Mouse (Mus musculus) hindbrain, embryonic 13.5 days (tissue): ENCODE data around the gene Retreg1. TPM values are rescaled to one million over a fixed set of nuclear protein-coding genes. Genes with fewer than 3 reads are reported as not detected.

Experiments
- ATAC-seq: fragments of 200-750 bp; cut with Nextera tagmentation; 2 replicates; pipeline ENCODE4 v1.8.0; 2017; ENCODE audit warnings: moderate TSS enrichment; ENCODE audit not compliant: low FRiP score
- H3K27ac ChIP-seq: fragments of 300-500 bp; sonication (generic); 2 replicates; pipeline ENCODE4 v1.5.1; 2015; ENCODE audit warnings: inconsistent platforms, mild to moderate bottlenecking, moderate library complexity
- H3K27me3 ChIP-seq: fragments of 300-500 bp; sonication (generic); 2 replicates; pipeline ENCODE4 v1.6.1; 2015; ENCODE audit warnings: mild to moderate bottlenecking, inconsistent platforms
- H3K36me3 ChIP-seq: fragments of 300-500 bp; sonication (generic); 2 replicates; pipeline ENCODE4 v1.6.1; 2015; ENCODE audit warnings: mild to moderate bottlenecking, inconsistent platforms
- H3K4me1 ChIP-seq: fragments of 300-500 bp; sonication (generic); replicated peaks from 2 replicates; pipeline ENCODE4 v1.6.1; 2015; ENCODE audit warnings: inconsistent platforms
- H3K4me2 ChIP-seq: fragments of 300-500 bp; sonication (generic); 2 replicates; pipeline ENCODE4 v1.6.1; 2015; ENCODE audit warnings: inconsistent platforms, mild to moderate bottlenecking, moderate library complexity
- H3K4me3 ChIP-seq: fragments of 300-500 bp; sonication (generic); 2 replicates; pipeline ENCODE4 v1.5.1; 2015; ENCODE audit warnings: mild to moderate bottlenecking, inconsistent platforms
- H3K9ac ChIP-seq: fragments of 300-500 bp; sonication (generic); 2 replicates; pipeline ENCODE4 v1.6.1; 2015; ENCODE audit warnings: mild to moderate bottlenecking, inconsistent platforms
- H3K9me3 ChIP-seq: fragments of 300-500 bp; sonication (generic); 2 replicates; pipeline ENCODE4 v1.6.1; 2016; ENCODE audit warnings: inconsistent platforms
- WGBS: fragments of 180-500 bp; shearing (Covaris S2); methylation state at CpG from one replicate; pipeline ENCODE4 v1.1.7; 2015; 5-methylcytosine and 5-hydroxymethylcytosine counted together
- polyA plus RNA-seq: library from polyadenylated mRNA; unstranded; fragments of >200 nt; fragmentation: Nextera tagmentation; extraction: Ambion mirVana; gene quantifications from 2 replicates; pipeline ENCODE4 v1.2.1, GENCODE M21; 2015

Gene Retreg1
- polyA plus RNA-seq, 1 experiment from 2014 or later = 9.7 TPM

DNA sequence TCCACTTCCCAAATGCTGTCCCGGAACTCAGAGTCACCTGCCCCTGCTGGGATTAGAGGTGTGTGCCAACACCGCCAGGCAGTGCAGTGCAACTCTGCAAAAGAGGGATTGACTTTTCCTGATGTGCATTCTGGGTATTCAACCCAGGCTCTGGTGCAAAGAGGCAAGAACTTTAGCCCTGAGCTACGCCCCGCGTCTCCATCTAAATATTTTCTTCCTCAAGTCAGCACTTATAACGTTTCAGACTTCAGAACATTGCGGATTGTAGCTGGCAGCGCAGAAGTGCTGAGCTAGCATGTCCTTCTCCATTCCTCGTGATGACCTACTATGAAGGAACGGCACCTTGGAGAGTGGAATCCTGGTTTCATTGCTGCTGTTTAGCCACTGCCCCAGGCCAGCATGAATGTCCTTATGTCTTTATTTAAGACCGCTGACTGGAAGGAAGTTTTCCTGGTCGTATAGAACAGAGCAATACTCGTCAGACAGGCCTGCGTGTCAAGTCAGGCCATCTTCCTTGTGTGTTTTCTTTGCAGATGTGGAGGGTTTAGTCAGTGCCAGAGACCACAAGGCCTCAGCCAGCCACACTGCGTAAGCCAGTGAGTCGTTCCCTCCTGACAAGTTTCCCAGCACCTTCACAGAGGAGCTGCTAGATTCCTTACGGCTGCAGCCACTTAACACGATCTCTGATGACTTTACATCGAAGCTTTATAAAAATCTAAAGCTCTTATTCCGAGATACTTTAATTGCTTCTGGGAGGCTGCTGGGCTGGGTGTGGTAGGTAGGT is 34.1 kb upstream of the Retreg1 start:
- H3K4me3 ChIP-seq = no peak overlapping the region
- no peak overlapping the region for H3K4me2 ChIP-seq
- no peak overlapping the region for H3K9ac ChIP-seq
- WGBS = 92% methylated on average over 20 of the region's 20 CpGs
- H3K27me3 ChIP-seq = no peaks in the 10 kb centered on the region
- no peak overlapping the region for H3K27ac ChIP-seq
- ATAC-seq = no peak
- H3K36me3 ChIP-seq = peaks cover 76% of the 10 kb centered on the region
- no peaks in the 10 kb centered on the region for H3K9me3 ChIP-seq
- no peaks in the 10 kb centered on the region for H3K4me1 ChIP-seq

DNA sequence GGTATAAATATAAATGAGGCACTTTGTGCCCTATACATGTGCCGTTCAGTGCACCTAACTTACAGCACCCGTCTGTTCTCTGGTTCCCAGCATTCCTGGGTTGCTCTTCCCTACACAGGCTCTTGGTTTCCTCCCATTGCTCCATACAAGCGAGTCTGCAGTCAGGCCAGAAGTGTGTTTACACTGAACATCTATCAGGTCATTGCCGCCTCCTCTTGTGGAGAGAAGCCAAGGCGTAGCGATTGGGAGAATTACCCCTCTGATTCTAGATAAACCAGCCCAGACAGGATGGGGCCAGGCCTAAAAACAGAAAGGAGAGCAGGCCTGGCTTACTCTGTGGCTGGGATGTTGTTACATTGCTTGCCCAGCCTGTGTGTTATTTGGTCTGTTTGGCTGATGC is 33.3 kb upstream of the Retreg1 start:
- no peak overlapping the region for H3K9ac ChIP-seq
- peaks cover 75% of the 10 kb centered on the region for H3K36me3 ChIP-seq
- WGBS = 95% methylated on average over 6 of the region's 6 CpGs
- H3K27ac ChIP-seq = no peak overlapping the region
- H3K4me2 ChIP-seq = no peak overlapping the region
- no peaks in the 10 kb centered on the region for H3K4me1 ChIP-seq
- no peaks in the 10 kb centered on the region for H3K9me3 ChIP-seq
- no peak for ATAC-seq
- no peak overlapping the region for H3K4me3 ChIP-seq
- no peaks in the 10 kb centered on the region for H3K27me3 ChIP-seq

DNA sequence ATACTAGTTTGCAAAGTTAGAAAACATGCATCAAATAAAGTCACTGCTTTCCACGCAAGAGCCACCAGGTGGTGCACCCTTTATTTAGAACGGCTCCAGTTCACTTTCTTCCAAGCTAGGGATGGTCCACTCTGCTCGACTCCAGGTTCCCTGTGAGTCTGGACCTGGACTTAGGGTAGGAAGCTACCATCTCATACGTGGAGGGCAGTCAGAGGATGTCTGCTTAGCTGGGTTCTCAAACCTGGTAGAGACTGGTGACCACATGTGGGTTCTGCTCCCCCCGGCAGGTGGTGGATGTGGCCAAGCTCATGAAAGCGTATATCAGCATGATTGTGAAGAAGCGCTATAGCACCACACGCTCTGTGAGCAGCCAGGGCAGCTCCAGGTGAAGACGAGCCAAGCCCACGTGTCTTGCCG is 31.1 kb upstream of the Retreg1 start:
- Histone ChIP-seq H3K4me3 (no peak overlapping the region), H3K4me2 (no peak overlapping the region), H3K9ac (no peak overlapping the region), H3K4me1 (no peaks in the 10 kb centered on the region), H3K36me3 (peaks cover 79% of the 10 kb centered on the region), H3K9me3 (0 out of 2 replicates have a peak, but pooled peaks cover 4% of the 10 kb centered on the region), H3K27ac (no peak overlapping the region), H3K27me3 (no peaks in the 10 kb centered on the region)
- ATAC-seq = no peak
- 89% methylated on average over 11 of the region's 11 CpGs for WGBS

DNA sequence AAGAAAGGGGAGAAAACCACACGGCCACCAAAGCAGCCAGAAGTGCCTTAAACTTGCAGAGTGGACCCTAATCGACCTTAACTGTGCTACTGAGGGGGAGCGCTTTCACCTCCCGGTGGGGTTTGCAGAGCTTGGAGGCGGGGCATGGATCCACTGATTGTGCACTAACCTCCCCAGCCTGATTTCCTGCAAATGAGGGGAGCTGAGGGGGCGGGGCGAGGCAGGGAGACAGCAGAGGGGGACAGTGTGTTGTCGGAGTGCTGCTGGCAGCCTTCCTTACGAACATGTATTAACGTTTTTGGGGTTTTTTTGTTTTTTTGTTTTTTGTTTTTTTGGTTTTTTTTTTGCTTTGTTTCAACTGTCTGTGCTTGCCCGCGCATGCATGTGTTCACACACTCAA is 30.5 kb upstream of the Retreg1 start:
- Histone ChIP-seq H3K4me2 (no peak overlapping the region), H3K4me3 (no peak overlapping the region), H3K27ac (no peak overlapping the region), H3K27me3 (no peaks in the 10 kb centered on the region), H3K4me1 (no peaks in the 10 kb centered on the region), H3K9me3 (0 out of 2 replicates have a peak, but pooled peaks cover 4% of the 10 kb centered on the region), H3K36me3 (peaks cover 72% of the 10 kb centered on the region), H3K9ac (no peak overlapping the region)
- ATAC-seq = no peak
- 79% methylated on average over 12 of the region's 12 CpGs for WGBS

DNA sequence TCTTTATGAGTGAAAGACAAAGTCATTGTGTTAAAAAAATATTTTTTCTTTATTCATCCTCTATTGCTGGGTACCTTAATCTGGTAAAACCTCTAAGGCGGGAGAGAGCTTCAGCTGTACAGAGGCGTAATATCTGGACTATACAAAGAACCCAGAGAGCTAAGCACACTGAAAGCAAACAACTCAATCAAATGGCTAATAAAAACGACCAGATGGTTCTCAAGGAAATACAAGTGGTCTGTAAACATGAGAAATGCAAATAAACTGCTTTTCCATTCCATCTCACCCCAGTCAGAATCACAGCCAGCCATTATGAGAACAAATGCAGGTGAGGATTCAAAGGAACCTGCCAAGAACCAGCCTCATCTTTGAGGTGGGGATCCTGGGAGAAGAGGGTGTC is 28.4 kb upstream of the Retreg1 start:
- no peak overlapping the region for H3K4me2 ChIP-seq
- H3K27ac ChIP-seq = no peak overlapping the region
- H3K4me1 ChIP-seq = no peaks in the 10 kb centered on the region
- no peak for ATAC-seq
- no peak overlapping the region for H3K9ac ChIP-seq
- 86% methylated on average over 3 of the region's 3 CpGs for WGBS
- no peaks in the 10 kb centered on the region for H3K27me3 ChIP-seq
- peaks cover 54% of the 10 kb centered on the region for H3K36me3 ChIP-seq
- H3K4me3 ChIP-seq = no peak overlapping the region
- 0 out of 2 replicates have a peak, but pooled peaks cover 4% of the 10 kb centered on the region for H3K9me3 ChIP-seq

DNA sequence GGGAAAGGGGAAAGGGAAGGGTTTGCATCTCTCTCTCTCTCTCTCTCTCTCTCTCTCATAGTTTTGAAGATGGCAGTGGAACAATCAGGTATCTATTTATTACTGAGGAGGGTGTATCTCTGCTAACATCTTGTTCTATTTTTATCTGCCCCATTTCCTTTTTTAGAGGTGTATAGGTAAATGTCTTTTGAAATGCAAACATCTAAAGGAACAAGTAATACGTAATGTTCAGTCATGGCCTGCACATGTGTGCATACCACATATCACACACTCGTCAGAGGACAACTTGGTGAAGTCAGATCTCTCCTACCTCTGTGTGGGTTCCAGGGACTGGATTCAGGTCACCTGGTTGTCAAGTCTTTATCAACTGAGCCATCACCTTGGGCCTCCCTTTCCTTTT is 25.8 kb upstream of the Retreg1 start:
- no peaks in the 10 kb centered on the region for H3K4me1 ChIP-seq
- H3K4me3 ChIP-seq = no peak overlapping the region
- no peaks in the 10 kb centered on the region for H3K27me3 ChIP-seq
- H3K27ac ChIP-seq = no peak overlapping the region
- H3K9ac ChIP-seq = no peak overlapping the region
- H3K36me3 ChIP-seq = peaks cover 28% of the 10 kb centered on the region
- 95% methylated on average over 2 of the region's 2 CpGs for WGBS
- ATAC-seq = no peak
- 0 out of 2 replicates have a peak, but pooled peaks cover 4% of the 10 kb centered on the region for H3K9me3 ChIP-seq
- no peak overlapping the region for H3K4me2 ChIP-seq

DNA sequence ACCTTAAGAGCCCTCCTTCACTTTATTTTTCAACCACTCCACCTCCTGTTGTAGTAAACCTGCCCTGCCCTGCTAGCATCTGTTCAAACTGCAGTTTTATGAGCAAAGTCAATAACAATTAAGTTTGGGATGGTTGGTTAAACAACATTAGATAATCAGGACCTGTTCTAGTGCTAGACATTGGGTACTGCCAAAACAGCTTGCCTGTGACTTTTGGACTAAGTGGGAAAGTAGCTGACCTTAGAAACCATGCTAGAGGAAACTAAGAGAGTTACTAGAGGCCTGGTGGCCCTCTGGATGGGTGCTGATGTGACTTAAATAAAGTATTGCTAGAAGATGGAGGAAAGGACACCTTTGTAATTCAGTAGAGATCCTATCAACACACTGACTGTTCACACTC is 21.0 kb upstream of the Retreg1 start:
- Histone ChIP-seq H3K27me3 (no peaks in the 10 kb centered on the region), H3K36me3 (no peaks in the 10 kb centered on the region), H3K4me2 (no peak overlapping the region), H3K4me1 (no peaks in the 10 kb centered on the region), H3K27ac (no peak overlapping the region), H3K9ac (no peak overlapping the region), H3K9me3 (no peaks in the 10 kb centered on the region), H3K4me3 (no peak overlapping the region)
- no peak for ATAC-seq

DNA sequence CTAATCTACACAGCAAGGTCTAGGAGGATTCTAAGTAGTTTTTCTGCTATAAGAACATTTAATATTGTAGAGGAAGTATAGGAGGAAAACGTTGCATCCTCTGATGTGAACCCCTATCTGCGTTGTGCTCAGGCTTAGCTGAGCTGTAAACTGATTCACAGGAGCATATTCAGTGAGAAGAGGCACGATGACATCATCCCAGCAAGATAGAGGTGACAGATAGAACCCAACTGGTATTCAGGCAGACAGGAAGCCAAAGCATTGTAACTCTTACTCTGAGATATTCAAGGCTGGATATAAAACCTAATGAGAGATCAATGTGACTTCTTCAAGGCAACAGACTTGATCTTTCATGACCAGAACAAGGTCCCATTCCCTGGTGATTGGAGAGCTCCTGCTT is 20.3 kb upstream of the Retreg1 start:
- ATAC-seq = no peak
- H3K9ac ChIP-seq = no peak overlapping the region
- no peak overlapping the region for H3K4me2 ChIP-seq
- H3K27me3 ChIP-seq = no peaks in the 10 kb centered on the region
- no peaks in the 10 kb centered on the region for H3K9me3 ChIP-seq
- H3K36me3 ChIP-seq = no peaks in the 10 kb centered on the region
- no peaks in the 10 kb centered on the region for H3K4me1 ChIP-seq
- 72% methylated on average over 3 of the region's 3 CpGs for WGBS
- H3K27ac ChIP-seq = no peak overlapping the region
- H3K4me3 ChIP-seq = no peak overlapping the region

DNA sequence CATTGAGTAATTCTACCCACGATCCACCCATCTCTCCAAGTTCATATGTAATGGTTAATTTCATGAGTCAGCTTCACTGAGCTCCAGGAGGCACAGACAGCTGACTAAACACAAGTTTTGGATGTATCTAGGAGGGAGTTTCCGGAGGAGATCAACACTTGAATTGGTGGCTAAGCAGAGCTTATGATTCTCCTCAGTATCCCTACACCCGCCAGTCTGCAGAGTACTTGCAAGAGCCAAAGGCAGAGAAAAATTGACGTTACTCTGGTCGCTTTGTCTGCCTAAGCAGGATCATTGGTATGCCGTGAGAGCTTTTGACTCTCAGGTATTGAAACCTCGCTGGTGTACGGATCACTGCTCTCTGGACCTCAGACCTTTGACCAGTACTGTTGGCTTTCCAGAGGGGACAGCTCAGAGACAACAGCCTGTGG is 16.4 kb upstream of the Retreg1 start:
- Histone ChIP-seq H3K27ac (no peak overlapping the region), H3K4me3 (no peak overlapping the region), H3K4me2 (no peak overlapping the region), H3K9ac (no peak overlapping the region), H3K9me3 (no peaks in the 10 kb centered on the region), H3K36me3 (no peaks in the 10 kb centered on the region), H3K27me3 (no peaks in the 10 kb centered on the region), H3K4me1 (no peaks in the 10 kb centered on the region)
- ATAC-seq = no peak
- 85% methylated on average over 8 of the region's 8 CpGs for WGBS

DNA sequence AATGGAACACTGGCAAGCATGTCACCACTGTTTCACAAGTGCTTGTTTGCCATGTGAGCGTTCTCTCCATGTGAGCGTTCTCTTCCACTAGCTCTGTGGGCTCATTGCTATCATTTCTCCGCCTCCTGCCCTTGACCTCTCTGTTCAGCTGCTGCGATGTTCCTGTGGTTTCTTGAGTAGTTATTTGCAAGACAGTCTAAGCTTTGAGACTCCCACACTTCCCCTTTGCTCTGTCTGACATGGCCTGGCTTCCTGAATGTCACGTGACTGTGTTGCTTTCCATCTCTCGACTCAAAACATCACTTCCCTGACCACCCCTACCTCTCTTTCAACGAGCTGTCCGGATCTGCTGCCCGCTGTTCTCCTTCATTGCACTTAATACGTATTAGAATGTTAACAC is 14.5 kb upstream of the Retreg1 start:
- Histone ChIP-seq H3K27me3 (no peaks in the 10 kb centered on the region), H3K4me3 (no peak overlapping the region), H3K9me3 (no peaks in the 10 kb centered on the region), H3K36me3 (no peaks in the 10 kb centered on the region), H3K4me2 (no peak overlapping the region), H3K27ac (no peak overlapping the region), H3K4me1 (no peaks in the 10 kb centered on the region), H3K9ac (no peak overlapping the region)
- WGBS = 84% methylated on average over 10 of the region's 10 CpGs
- no peak for ATAC-seq

DNA sequence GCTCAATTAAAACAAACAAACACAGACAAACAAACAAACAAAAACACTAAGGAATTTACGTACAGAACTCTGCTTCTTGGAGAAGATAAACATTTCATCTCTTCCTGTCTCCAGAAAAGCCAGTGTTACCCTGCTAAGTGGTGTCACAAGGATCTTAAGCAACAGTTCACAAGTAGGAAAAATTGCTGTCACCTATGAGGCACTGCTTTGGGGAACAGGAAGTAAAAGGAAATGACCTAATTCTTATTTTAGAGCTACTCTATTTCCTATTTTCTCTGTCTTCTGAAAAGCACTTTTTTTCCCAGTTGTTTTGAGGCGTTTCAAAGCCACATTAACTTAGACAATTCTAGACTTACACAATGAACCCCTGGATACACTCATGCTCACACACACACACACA is 12.6 kb upstream of the Retreg1 start:
- WGBS = 77% methylated on average over 2 of the region's 2 CpGs
- Histone ChIP-seq H3K9me3 (no peaks in the 10 kb centered on the region), H3K4me3 (no peak overlapping the region), H3K27me3 (no peaks in the 10 kb centered on the region), H3K27ac (no peak overlapping the region), H3K36me3 (no peaks in the 10 kb centered on the region), H3K4me1 (no peaks in the 10 kb centered on the region), H3K4me2 (no peak overlapping the region), H3K9ac (no peak overlapping the region)
- no peak for ATAC-seq

DNA sequence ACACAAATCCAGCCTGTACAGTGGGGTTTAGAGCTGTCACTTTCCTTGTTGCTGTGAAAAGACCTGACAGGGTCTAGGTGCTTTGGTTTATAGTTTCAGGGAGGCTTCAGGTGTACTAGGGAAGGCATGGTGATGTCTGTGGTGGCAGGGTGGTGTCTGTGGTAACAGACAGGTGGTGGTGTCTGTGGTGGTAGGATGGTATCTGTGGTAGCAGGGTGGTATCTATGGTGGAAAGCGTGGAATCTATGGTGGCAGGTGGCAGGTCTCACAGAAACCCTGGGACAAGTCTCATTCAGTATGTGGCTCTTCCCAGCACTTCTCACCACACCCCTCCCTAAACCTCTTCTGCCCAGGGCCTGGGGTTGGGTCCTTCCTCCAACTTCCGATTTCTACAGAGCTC is 8.7 kb upstream of the Retreg1 start:
- 89% methylated on average over 2 of the region's 2 CpGs for WGBS
- H3K9me3 ChIP-seq = no peaks in the 10 kb centered on the region

DNA sequence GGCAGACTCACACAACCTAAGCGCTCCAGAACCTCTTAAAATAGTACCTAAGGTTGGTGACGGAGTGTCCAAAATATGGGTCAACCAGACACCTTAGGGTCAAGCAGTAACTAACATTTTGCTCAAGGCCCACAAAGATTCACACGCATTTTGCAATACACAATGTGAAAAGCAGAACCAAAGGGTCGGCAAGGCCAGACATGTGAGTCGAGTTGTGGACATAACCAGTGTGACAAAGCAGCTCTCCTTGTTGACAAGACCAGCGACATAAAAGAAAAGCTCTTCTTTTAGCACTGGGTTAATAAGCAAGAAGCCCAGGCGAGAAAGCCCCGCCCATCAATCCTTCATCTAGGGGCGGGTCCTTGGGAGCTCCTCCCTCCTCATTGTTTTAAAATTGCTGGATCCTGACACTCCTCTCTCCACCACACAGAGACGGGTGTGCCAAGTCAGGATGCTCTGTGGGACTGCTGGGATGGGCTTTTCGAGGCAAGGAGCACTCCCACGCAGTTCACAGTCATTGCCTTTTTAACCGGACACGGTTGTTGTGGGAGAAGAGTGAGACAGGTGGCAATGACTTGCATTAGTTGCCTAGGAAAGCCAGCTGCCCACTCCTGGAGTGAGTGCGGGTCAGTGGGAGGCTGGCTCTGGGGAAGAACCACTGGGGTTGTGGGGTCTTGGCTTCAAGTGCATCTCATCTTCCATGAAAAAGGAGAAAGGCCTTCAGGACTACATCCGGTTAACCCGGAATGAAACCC is 7.9 kb upstream of the Retreg1 start:
- no peaks in the 10 kb centered on the region for H3K36me3 ChIP-seq
- no peak overlapping the region for H3K27ac ChIP-seq
- H3K9me3 ChIP-seq = no peaks in the 10 kb centered on the region
- H3K4me3 ChIP-seq = no peak overlapping the region
- H3K9ac ChIP-seq = no peak overlapping the region
- H3K4me2 ChIP-seq = no peak overlapping the region
- H3K4me1 ChIP-seq = no peaks in the 10 kb centered on the region
- no peak for ATAC-seq
- 85% methylated on average over 17 of the region's 17 CpGs for WGBS
- no peaks in the 10 kb centered on the region for H3K27me3 ChIP-seq

More for the DNA sequence above, 8.7 kb upstream of the Retreg1 start:
- no peak overlapping the region for H3K4me3 ChIP-seq
- H3K27ac ChIP-seq = no peak overlapping the region
- H3K4me2 ChIP-seq = no peak overlapping the region
- H3K4me1 ChIP-seq = no peaks in the 10 kb centered on the region
- no peaks in the 10 kb centered on the region for H3K27me3 ChIP-seq
- H3K36me3 ChIP-seq = no peaks in the 10 kb centered on the region
- no peak overlapping the region for H3K9ac ChIP-seq
- no peak for ATAC-seq
